Mouse (Mus musculus) urinary bladder, postnatal 4 days (tissue): ENCODE results near the gene Pcnx.
A peak's percentile ranks its signal among the peaks of the same experiment; 100 is the strongest.

Source experiments
- DNase-seq, 2 experiments: peaks; one replicate each; pipeline ENCODE4 v3.0.0; 2021 to 2022; ENCODE audit warnings: low spot score in 2 of 2

Pcnx gene

GRCm38 (mm10) chr12:81859351-81860307 lies at the start of gene Pcnx:
Gene Pcnx (plus strand): TSS chr12:81860023.
- DNase-seq: peak; percentile 78 to 88

GRCm38 (mm10) chr12:81810417-81810816 lies 49.4 kb upstream of the Pcnx start:
- no peak for DNase-seq

GRCm38 (mm10) chr12:81814742-81815141 lies 45.1 kb upstream of the Pcnx start:
- DNase-seq: no peak

GRCm38 (mm10) chr12:81816330-81817125 lies 43.3 kb upstream of the Pcnx start:
- DNase-seq: no peak

GRCm38 (mm10) chr12:81817126-81817505 lies 42.7 kb upstream of the Pcnx start:
- no peak for DNase-seq

GRCm38 (mm10) chr12:81820700-81821099 lies 39.1 kb upstream of the Pcnx start:
- no peak for DNase-seq

GRCm38 (mm10) chr12:81822176-81822575 lies 37.6 kb upstream of the Pcnx start:
- no peak for DNase-seq

- no peak for DNase-seq
These were observed 36.9 kb upstream of the Pcnx start for GRCm38 (mm10) chr12:81822778-81823480.

GRCm38 (mm10) chr12:81828355-81828754 lies 31.5 kb upstream of the Pcnx start:
- no peak for DNase-seq

GRCm38 (mm10) chr12:81832039-81832738 lies 27.6 kb upstream of the Pcnx start:
- DNase-seq: no peak

GRCm38 (mm10) chr12:81833094-81833493 lies 26.7 kb upstream of the Pcnx start:
- no peak for DNase-seq

GRCm38 (mm10) chr12:81836162-81836561 lies 23.7 kb upstream of the Pcnx start:
- DNase-seq: no peak

- DNase-seq: no peak
These were observed 22.4 kb upstream of the Pcnx start for GRCm38 (mm10) chr12:81837463-81837862.

GRCm38 (mm10) chr12:81839663-81840062 lies 20.2 kb upstream of the Pcnx start:
- DNase-seq: no peak

GRCm38 (mm10) chr12:81841046-81841445 lies 18.8 kb upstream of the Pcnx start:
- no peak for DNase-seq

GRCm38 (mm10) chr12:81843501-81843900 lies 16.3 kb upstream of the Pcnx start:
- no peak for DNase-seq

- DNase-seq: no peak
These were observed 15.3 kb upstream of the Pcnx start for GRCm38 (mm10) chr12:81844572-81844971.

GRCm38 (mm10) chr12:81844981-81845380 lies 14.8 kb upstream of the Pcnx start:
- DNase-seq: no peak

- no peak for DNase-seq
These were observed 10.2 kb upstream of the Pcnx start for GRCm38 (mm10) chr12:81849629-81850028.

- DNase-seq: no peak
These were observed 7.3 kb upstream of the Pcnx start for GRCm38 (mm10) chr12:81852551-81852950.

- no peak for DNase-seq
These were observed 6.8 kb upstream of the Pcnx start for GRCm38 (mm10) chr12:81852977-81853376.
